Mouse (Mus musculus) gastrocnemius, adult 18-20 months (tissue): ENCODE data around the gene Cenpw. TPM values are rescaled to one million over a fixed set of nuclear protein-coding genes. Genes with fewer than 3 reads are reported as not detected.

Source experiments
- DNase-seq: peaks from one replicate; pipeline ENCODE4 v3.0.0; 2021; ENCODE audit warnings: low spot score
- long read RNA-seq, 2 experiments: library from polyadenylated mRNA; stranded (forward); transcript quantifications; one replicate each; pipeline ENCODE4 v2.0.0; 2021
- total RNA-seq, 2 experiments: library from RNA; stranded (reverse); gene quantifications; 2 replicates each; pipeline ENCODE4 v1.2.3; 2021

Gene Cenpw
- total RNA-seq, result under 1 TPM; 0.24 to 0.68 TPM
- long read RNA-seq, experiment 1, transcript Cenpw-201 (3 exons, 1,532 nt), result major isoform, 5 of 5 reads
- long read RNA-seq, experiment 1, partial matches to known transcripts, result 0 of 5 reads
- long read RNA-seq, experiment 1, other reads (novel, unspliced or antisense), result 0 of 5 reads
- long read RNA-seq, experiment 2, full-length matches to known transcripts, result 8 of 8 reads
- long read RNA-seq, experiment 2, partial matches to known transcripts, result 0 of 8 reads
- long read RNA-seq, experiment 2, other reads (novel, unspliced or antisense), result 0 of 8 reads

- peak; percentile 66 for DNase-seq
Observed at GRCm38 (mm10) chr10:30199916-30200826, at the start of gene Cenpw. Gene Cenpw, minus strand, starts transcription at chr10:30200560.

GRCm38 (mm10) chr10:30249654-30250053, 49.3 kb upstream of the Cenpw start:
- DNase-seq, result no peak

- DNase-seq, result no peak
Observed at GRCm38 (mm10) chr10:30199501-30199900, 859 bp downstream of the Cenpw start.

- DNase-seq, result no peak
Observed at GRCm38 (mm10) chr10:30167700-30168099, 32.7 kb downstream of the Cenpw start.
